Mouse (Mus musculus) lung, postnatal 0 days (tissue): Measurements from ENCODE around the gene Vav2.

ENCODE experiments used
- CTCF ChIP-seq: IDR thresholded peaks from 2 replicates; pipeline ENCODE4 v1.5.1; 2016; ENCODE audit warnings: antibody characterized with exemption, mild to moderate bottlenecking
- EP300 ChIP-seq: IDR thresholded peaks from 2 replicates; pipeline ENCODE4 v1.6.1; 2016; ENCODE audit warnings: antibody characterized with exemption, mild to moderate bottlenecking, control low read depth

DNA sequence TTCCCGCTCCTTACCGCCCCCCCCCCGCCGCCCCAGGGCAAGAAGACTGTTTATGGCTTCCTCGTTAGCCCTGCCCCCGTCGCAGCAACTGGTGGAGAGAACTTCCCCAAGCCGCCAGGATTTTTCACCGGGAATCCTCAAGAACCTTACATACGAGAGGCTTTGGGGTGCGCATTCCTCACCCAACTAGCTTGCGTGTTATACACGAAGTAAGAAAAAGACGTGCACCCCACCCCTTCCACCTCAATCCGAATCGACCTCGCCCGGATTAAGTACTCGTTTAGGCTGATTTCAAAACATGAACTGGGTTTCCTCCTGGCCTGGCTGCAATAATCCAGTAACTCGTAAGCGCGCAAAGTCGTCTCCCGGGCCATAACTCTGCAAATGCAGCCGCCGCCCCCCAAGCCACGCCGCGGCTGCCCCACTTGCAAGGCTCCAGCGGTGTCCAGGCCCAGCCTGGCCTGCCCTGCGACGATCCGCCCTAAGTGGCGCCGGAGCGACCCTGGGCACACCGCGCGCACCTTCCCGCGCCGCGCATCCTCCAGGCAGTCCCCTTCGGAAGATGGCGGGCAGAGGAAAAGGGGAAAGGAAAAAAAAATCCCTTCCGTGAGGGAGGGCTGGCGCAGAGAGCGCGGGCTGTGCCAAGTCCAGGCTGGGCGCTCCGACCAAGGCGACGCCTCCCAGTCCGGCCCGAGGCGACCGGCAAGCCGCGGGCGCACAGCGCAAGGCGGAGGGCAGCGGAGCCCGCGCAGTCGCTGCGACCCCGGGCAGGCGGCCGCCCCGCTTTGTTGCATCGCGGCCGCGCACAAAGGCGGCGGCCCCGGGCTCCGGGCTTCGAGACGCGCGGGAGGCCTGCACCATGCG is 48.0 kb upstream of the Vav2 start:
- no peak for TF ChIP-seq CTCF
- TF ChIP-seq EP300: no peak
